Mouse (Mus musculus): ENCODE data around the gene Ino80.

GRCm38 (mm10) chr2:119408733-119409132, 68.8 kb downstream of the Ino80 start:
- no peak for TF ChIP-seq CTCF (IDR thresholded peaks at IDR 0.05)
- TF ChIP-seq EP300 (IDR thresholded peaks at IDR 0.05) = no peak
